Mouse (Mus musculus) spleen, adult 2 months (tissue): ENCODE data around the gene Rnf13. TPM values are rescaled to one million over a fixed set of nuclear protein-coding genes. Genes with fewer than 3 reads are reported as not detected.

Experiments
- DNase-seq, 2 experiments: peaks; one replicate each; pipeline versions ENCODE4 v3.0.0 to v3.0.0-alpha.2; 2012 to 2021; ENCODE audit warnings: low spot score in 2 of 2, low read depth in 1 of 2
- H3K27ac ChIP-seq: fragments of 200-500 bp; 2 replicates; pipeline ENCODE4 v1.5.1; 2012; ENCODE audit warnings: low read length, inconsistent platforms; ENCODE audit not compliant: insufficient read depth
- H3K27me3 ChIP-seq: fragments of 200-500 bp; 2 replicates; pipeline ENCODE4 v1.6.1; 2012; ENCODE audit warnings: mild to moderate bottlenecking, moderate library complexity, low read length, inconsistent platforms; ENCODE audit not compliant: control insufficient read depth, insufficient read depth
- H3K36me3 ChIP-seq: fragments of 200-500 bp; 2 replicates; pipeline ENCODE4 v1.6.1; 2012; ENCODE audit warnings: mild to moderate bottlenecking, low read length, inconsistent platforms; ENCODE audit not compliant: control insufficient read depth, insufficient read depth
- H3K4me1 ChIP-seq: fragments of 200-500 bp; 2 replicates; pipeline ENCODE4 v1.6.1; 2011; ENCODE audit warnings: inconsistent platforms; ENCODE audit not compliant: control insufficient read depth, insufficient read depth, insufficient read length
- H3K4me3 ChIP-seq: fragments of 200-500 bp; 2 replicates; pipeline ENCODE4 v1.5.1; 2011; ENCODE audit warnings: mild to moderate bottlenecking, inconsistent platforms; ENCODE audit not compliant: insufficient read depth, insufficient read length; ENCODE audit errors: extremely low read depth
- CTCF ChIP-seq: fragments of 200-500 bp; IDR thresholded peaks from 2 replicates; pipeline ENCODE4 v1.5.1; 2011; ENCODE audit warnings: mild to moderate bottlenecking, inconsistent platforms; ENCODE audit not compliant: insufficient read depth, insufficient read length, insufficient replicate concordance; ENCODE audit errors: extremely low read depth
- POLR2A ChIP-seq: fragments of 200-500 bp; IDR thresholded peaks from 2 replicates; pipeline ENCODE4 v1.6.1; 2011; ENCODE audit warnings: low read depth, low read length, inconsistent platforms
- WGBS: fragments of 180-500 bp; shearing (Covaris S2); methylation state at CpG from one replicate; pipeline ENCODE4 v1.1.7; 2018; 5-methylcytosine and 5-hydroxymethylcytosine counted together
- polyA plus RNA-seq: library from polyadenylated mRNA; depleted of rRNA; stranded (reverse); fragments of >200 nt; gene quantifications from 2 replicates; pipeline ENCODE4 v1.2.3, GENCODE M21; 2012; rRNA removed

Rnf13 gene
- polyA plus RNA-seq, 1 experiment = 28.1 TPM

DNA sequence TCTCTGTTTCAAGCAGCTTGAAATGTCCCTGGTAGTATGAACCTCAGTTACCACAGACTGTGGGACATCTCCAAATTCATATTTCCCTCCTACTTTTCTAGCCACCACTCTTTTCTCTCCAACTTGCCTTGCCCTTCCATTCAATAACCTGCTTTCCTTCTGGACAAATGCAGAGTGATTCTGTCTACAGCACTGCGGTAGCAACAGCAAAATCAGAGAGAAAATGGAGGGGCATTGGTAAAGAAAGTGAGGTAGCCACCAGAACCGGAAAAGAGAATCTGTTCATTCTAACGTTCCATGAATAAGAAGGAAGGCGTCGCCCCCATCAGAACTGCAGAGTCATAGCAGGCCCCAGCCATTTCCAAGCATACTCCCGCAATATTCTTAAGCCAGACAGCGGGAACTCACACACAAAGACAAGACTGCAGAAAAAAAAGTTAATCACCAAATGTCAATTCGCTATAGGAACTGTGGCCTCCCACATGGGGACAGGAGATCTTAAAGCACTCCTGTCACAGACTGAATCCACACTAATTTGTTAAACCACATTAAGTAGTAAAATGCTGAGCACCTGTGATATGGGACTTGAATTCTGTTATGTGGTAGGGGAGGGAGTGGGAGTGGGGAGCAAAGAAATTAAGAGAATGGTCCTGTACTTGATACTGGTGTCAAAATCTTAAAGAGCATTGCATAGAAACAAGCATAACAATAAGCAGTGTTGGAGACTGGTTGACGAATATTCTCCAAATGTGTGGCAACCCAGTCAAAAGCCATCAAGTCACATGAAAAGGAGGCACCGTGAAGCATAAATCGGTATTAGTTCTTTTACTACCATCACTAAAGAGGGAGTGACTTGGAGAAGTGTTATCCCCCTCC is 110.2 kb downstream of the Rnf13 start:
- no peak overlapping the region for H3K4me3 ChIP-seq
- H3K36me3 ChIP-seq = 0 out of 2 replicates have a peak, but pooled peaks cover under 1% of the 10 kb centered on the region
- H3K27me3 ChIP-seq = no peaks in the 10 kb centered on the region; the same call in 1 of the 2 replicates
- WGBS = 68% methylated on average over 11 of the region's 11 CpGs
- TF ChIP-seq CTCF (no peak), POLR2A (no peak)
- no peak overlapping the region for H3K27ac ChIP-seq
- H3K4me1 ChIP-seq = 0 out of 2 replicates have a peak, but pooled peaks cover 2% of the 10 kb centered on the region
- no peak for DNase-seq

GRCm38 (mm10) chr3:57846662-57846911 is 110.7 kb downstream of the Rnf13 start:
- peak overlapping the region; percentile 77; the same call in 1 of the 2 replicates for H3K4me3 ChIP-seq
- no peaks in the 10 kb centered on the region; the same call in 1 of the 2 replicates for H3K27me3 ChIP-seq
- WGBS = 18% methylated on average over 9 of the region's 9 CpGs
- DNase-seq = no peak
- H3K36me3 ChIP-seq = no peaks in the 10 kb centered on the region
- TF ChIP-seq POLR2A = no peak
- TF ChIP-seq CTCF = no peak
- no peak overlapping the region for H3K27ac ChIP-seq
- 0 out of 2 replicates have a peak, but pooled peaks cover 2% of the 10 kb centered on the region for H3K4me1 ChIP-seq

GRCm38 (mm10) chr3:57846912-57847759 is 111.3 kb downstream of the Rnf13 start:
- Histone ChIP-seq H3K27me3 (no peaks in the 10 kb centered on the region; the same call in 1 of the 2 replicates), H3K27ac (no peak overlapping the region), H3K4me1 (0 out of 2 replicates have a peak, but pooled peaks cover 2% of the 10 kb centered on the region), H3K4me3 (peak overlapping the region; percentile 77), H3K36me3 (no peaks in the 10 kb centered on the region)
- WGBS = 1% methylated on average over 104 of the region's 104 CpGs
- DNase-seq = peak in 1 of 2 experiments; percentile 30
- no peak for TF ChIP-seq CTCF
- TF ChIP-seq POLR2A = no peak

GRCm38 (mm10) chr3:57847760-57848185 is 111.9 kb downstream of the Rnf13 start, which contains the start of gene Pfn2:
Gene Pfn2, minus strand, starts transcription at chr3:57848079.
- peak in 1 of 2 experiments; percentile 35 for DNase-seq
- peak within 1 kb of the TSS; percentile 77 for H3K4me3 ChIP-seq

DNA sequence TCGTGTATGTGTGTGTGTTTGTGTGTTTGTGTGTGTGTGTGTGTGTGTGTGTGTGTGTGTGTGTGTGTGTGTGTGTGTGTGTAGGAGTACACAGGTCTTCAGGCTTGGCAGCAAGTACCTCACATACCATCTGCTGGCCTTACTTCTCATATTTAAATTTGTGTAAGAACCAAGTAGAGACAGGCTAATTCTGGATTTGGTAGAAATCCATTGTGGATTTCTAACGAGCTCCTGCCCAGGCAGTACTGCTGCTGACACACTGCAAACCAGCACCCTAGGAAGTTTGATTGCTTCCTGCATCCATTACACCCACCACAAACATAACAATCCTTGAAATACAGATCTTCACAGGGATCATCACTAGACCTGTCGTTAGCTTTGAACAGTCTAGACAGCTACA is 147.1 kb downstream of the Rnf13 start:
- WGBS = 71% methylated on average over 3 of the region's 3 CpGs
- no peaks in the 10 kb centered on the region for H3K27me3 ChIP-seq
- no peak overlapping the region for H3K4me3 ChIP-seq
- H3K27ac ChIP-seq = no peak overlapping the region
- TF ChIP-seq CTCF (no peak), POLR2A (no peak)
- H3K36me3 ChIP-seq = no peaks in the 10 kb centered on the region
- no peaks in the 10 kb centered on the region for H3K4me1 ChIP-seq
- DNase-seq = no peak

More at GRCm38 (mm10) chr3:57847760-57848185, 111.9 kb downstream of the Rnf13 start, which contains the start of gene Pfn2:
- under 1% methylated on average over 51 of the region's 52 CpGs for WGBS
- H3K36me3 ChIP-seq = no peaks in the 10 kb centered on the region
- no peak for TF ChIP-seq CTCF
- no peak for TF ChIP-seq POLR2A
- 0 out of 2 replicates have a peak, but pooled peaks cover 2% of the 10 kb centered on the region for H3K4me1 ChIP-seq
- no peaks in the 10 kb centered on the region; the same call in 1 of the 2 replicates for H3K27me3 ChIP-seq
- no peak within 1 kb of the TSS for H3K27ac ChIP-seq

Other genes with a start within 250 kb of the Rnf13 start
- gene Wwtr1, start 160.2 kb upstream of the Rnf13 start, polyA plus RNA-seq = 3.8 and 4.5 TPM in 2 replicates
- gene Commd2, start 84.3 kb upstream of the Rnf13 start, polyA plus RNA-seq = 10.4 and 11.5 TPM in 2 replicates
- not detected in 2 replicates for gene Ankub1, start 43.3 kb upstream of the Rnf13 start, polyA plus RNA-seq
- 1.8 and 2.5 TPM in 2 replicates for gene Pfn2, start 112.0 kb downstream of the Rnf13 start, polyA plus RNA-seq